Mouse (Mus musculus) heart, embryonic 16.5 days (tissue): Measurements from ENCODE around the gene Cldn6. TPM values are rescaled to one million over a fixed set of nuclear protein-coding genes. Genes with fewer than 3 reads are reported as not detected.

ENCODE experiments used
- ATAC-seq: fragments of 200-750 bp; cut with Nextera tagmentation; replicated peaks from 2 replicates; pipeline ENCODE4 v1.8.0; 2017; ENCODE audit warnings: moderate number of reproducible peaks; ENCODE audit not compliant: insufficient read depth, low FRiP score; ENCODE audit errors: extremely low read depth
- H3K27ac ChIP-seq: fragments of 300-500 bp; sonication (generic); 2 replicates; pipeline ENCODE4 v1.5.1; 2014; ENCODE audit warnings: mild to moderate bottlenecking, low read length, control low read depth, moderate library complexity
- H3K27me3 ChIP-seq: fragments of 300-500 bp; sonication (generic); 2 replicates; pipeline ENCODE4 v1.6.1; 2014; ENCODE audit warnings: low read length, mixed read lengths; ENCODE audit not compliant: control insufficient read depth, insufficient read depth
- H3K36me3 ChIP-seq: fragments of 300-500 bp; sonication (generic); 2 replicates; pipeline ENCODE4 v1.6.1; 2014; ENCODE audit not compliant: control insufficient read depth, insufficient read depth
- H3K4me1 ChIP-seq: fragments of 300-500 bp; sonication (generic); 2 replicates; pipeline ENCODE4 v1.6.1; 2014; ENCODE audit warnings: low read length, mixed read lengths; ENCODE audit not compliant: control insufficient read depth, insufficient read depth
- H3K4me2 ChIP-seq: fragments of 300-500 bp; sonication (generic); 2 replicates; pipeline ENCODE4 v1.6.1; 2014; ENCODE audit warnings: low read depth, mild to moderate bottlenecking, control low read depth, low read length
- H3K4me3 ChIP-seq: fragments of 300-500 bp; sonication (generic); 2 replicates; pipeline ENCODE4 v1.5.1; 2014; ENCODE audit warnings: mild to moderate bottlenecking, control low read depth, low read length
- H3K9ac ChIP-seq: fragments of 300-500 bp; sonication (generic); 2 replicates; pipeline ENCODE4 v1.6.1; 2014; ENCODE audit warnings: low read length, control low read depth
- H3K9me3 ChIP-seq: fragments of 300-500 bp; sonication (generic); replicated peaks from 2 replicates; pipeline ENCODE4 v1.6.1; 2016; ENCODE audit warnings: low read length; ENCODE audit not compliant: control insufficient read depth
- WGBS: fragments of 180-500 bp; shearing (Covaris S2); extraction: QIAGEN DNeasy Blood & Tissue Kit; methylation state at CpG from one replicate; pipeline ENCODE4 v1.1.7; 2014; 5-methylcytosine and 5-hydroxymethylcytosine counted together
- polyA plus RNA-seq: library from polyadenylated mRNA; unstranded; fragments of >200 nt; fragmentation: Nextera tagmentation; extraction: Ambion mirVana; gene quantifications from 2 replicates; pipeline ENCODE4 v1.2.1, GENCODE M21; 2015

Cldn6 gene
- polyA plus RNA-seq, 1 experiment from 2014 or later, result 1.7 TPM

DNA sequence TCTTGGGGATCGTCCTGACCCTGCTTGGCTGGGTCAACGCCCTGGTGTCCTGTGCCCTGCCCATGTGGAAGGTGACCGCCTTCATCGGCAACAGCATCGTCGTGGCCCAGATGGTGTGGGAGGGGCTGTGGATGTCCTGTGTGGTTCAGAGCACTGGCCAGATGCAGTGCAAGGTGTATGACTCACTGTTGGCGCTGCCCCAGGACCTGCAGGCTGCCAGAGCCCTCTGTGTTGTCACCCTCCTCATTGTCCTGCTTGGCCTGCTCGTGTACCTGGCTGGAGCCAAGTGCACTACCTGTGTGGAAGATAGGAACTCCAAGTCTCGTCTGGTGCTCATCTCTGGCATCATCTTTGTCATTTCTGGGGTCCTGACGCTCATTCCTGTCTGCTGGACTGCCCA, 2.0 kb downstream of the Cldn6 start:
- no peak overlapping the region for H3K9ac ChIP-seq
- no peak overlapping the region for H3K4me2 ChIP-seq
- no peak overlapping the region for H3K4me3 ChIP-seq
- H3K27me3 ChIP-seq, result peaks cover 58% of the 10 kb centered on the region
- H3K9me3 ChIP-seq, result no peaks in the 10 kb centered on the region
- H3K36me3 ChIP-seq, result no peaks in the 10 kb centered on the region
- no peak for ATAC-seq
- no peak overlapping the region for H3K27ac ChIP-seq
- WGBS, result 50% methylated on average over 10 of the region's 10 CpGs
- peaks cover 7% of the 10 kb centered on the region for H3K4me1 ChIP-seq

DNA sequence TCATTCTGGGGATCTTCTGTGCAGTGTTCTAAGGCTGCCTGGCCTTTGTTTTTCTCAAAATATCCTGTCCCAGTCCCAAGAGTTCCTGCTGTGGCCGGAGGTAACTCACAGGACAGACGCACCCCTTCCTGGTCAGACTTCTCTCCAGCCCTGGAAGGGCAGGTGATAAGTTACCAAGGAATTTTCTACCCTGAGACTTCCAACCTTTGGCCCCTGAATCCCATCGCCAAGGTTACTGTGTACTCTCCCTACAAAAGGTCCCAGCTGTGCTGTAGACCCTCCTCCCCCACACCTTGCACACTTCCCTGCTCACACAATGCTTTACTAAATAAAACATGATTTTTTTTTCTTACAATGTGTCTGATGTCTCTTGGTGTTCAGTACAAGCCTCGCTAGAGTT, 3.0 kb downstream of the Cldn6 start:
- no peak overlapping the region for H3K27ac ChIP-seq
- peaks cover 7% of the 10 kb centered on the region; the same call in 1 of the 2 replicates for H3K4me1 ChIP-seq
- no peak overlapping the region for H3K4me3 ChIP-seq
- peaks cover 58% of the 10 kb centered on the region for H3K27me3 ChIP-seq
- no peaks in the 10 kb centered on the region for H3K9me3 ChIP-seq
- no peak overlapping the region for H3K9ac ChIP-seq
- no peak overlapping the region for H3K4me2 ChIP-seq
- H3K36me3 ChIP-seq, result no peaks in the 10 kb centered on the region
- 46% methylated on average over 4 of the region's 4 CpGs for WGBS
- no peak for ATAC-seq

DNA sequence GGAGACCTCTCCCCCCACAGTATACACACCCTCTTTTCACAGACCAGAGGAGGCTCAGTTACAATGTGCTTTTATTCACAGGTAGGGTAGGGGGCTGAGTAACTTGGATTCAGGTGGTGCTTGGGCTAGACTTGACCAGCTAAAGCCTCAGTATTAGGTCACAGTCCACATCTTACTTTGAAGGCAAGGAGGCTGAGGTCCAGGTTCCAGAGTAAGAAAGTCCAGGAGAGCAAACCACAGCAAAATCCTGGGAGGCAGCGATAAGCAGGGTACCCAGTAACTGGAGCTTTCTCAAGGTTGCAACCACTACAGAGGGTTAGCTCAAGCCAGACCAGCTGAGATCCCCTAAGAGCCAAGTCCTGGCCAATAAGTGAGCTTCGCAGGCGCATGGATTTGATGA, 3.5 kb downstream of the Cldn6 start:
- Histone ChIP-seq H3K4me2 (no peak overlapping the region), H3K4me1 (peaks cover 6% of the 10 kb centered on the region; the same call in 1 of the 2 replicates), H3K36me3 (no peaks in the 10 kb centered on the region), H3K27me3 (peaks cover 58% of the 10 kb centered on the region), H3K27ac (no peak overlapping the region), H3K9me3 (no peaks in the 10 kb centered on the region), H3K4me3 (no peak overlapping the region), H3K9ac (no peak overlapping the region)
- 58% methylated on average over 3 of the region's 3 CpGs for WGBS
- ATAC-seq, result no peak

DNA sequence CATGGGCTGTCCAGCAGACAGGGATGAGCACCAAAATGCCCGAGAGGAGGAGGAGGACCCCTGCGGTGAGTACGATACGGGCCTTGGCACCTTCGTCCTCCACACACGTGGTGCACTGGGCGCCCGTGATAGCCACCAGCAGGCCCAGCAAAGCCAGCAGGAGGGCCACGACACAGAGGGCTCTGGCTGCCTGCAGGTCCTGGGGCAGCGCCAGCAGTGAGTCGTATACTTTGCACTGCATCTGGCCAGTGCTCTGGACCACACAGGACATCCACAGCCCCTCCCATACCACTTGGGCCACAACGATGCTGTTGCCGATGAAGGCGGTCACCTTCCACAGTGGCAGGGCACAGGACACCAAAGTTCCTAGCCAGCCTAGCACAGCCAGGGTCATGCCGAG, 4.2 kb downstream of the Cldn6 start:
- Histone ChIP-seq H3K4me3 (no peak overlapping the region), H3K27me3 (peaks cover 55% of the 10 kb centered on the region), H3K27ac (no peak overlapping the region), H3K9ac (no peak overlapping the region), H3K4me1 (0 out of 2 replicates have a peak, but pooled peaks cover 3% of the 10 kb centered on the region), H3K36me3 (no peaks in the 10 kb centered on the region), H3K9me3 (no peaks in the 10 kb centered on the region), H3K4me2 (no peak overlapping the region)
- no peak for ATAC-seq
- WGBS, result 17% methylated on average over 15 of the region's 15 CpGs

DNA sequence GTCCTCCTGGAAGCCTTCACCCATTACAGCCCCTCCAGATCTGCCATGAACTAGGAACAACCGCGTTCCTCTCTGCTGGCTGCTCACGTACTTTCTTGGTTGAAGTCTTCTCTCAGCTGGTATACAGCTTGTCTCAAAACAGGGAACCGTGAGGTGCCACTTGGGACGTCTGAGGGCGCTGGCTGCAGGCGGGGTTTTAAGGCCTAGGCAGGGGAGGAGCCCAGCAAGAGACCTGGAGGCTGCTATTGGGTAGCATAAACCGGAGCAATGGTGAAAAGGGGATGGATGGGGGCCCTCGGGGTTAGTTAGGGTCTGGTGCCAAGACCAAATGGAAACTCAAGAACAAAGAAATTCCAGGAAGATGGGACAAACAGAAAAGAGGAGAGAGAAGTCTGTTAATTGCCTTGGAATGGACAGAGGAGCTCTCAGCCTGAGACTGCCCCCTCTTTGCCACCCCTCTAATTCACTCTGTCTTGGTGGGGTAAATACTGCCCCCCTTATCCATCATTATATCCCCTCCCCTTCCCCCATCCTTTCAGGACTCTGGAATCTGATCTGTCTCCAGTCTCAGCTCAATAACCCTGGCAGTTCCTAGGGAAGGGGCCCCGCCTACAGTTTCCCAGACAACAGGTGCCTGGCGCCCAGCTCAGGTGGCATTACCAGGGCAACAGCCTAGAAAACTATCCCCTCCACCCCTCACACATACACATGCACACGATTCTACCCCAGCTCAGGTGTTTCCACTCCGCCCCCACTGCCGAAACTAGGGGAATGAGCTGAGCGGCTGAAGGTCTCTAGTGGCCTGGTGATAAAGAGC, 5.0 kb downstream of the Cldn6 start, which contains the start of gene Cldn9:
Cldn9 (minus strand) TSS at position 171 of the 817 bp plus-strand sequence.
- H3K9me3 ChIP-seq, result no peaks in the 10 kb centered on the region
- H3K9ac ChIP-seq, result no peak within 1 kb of the TSS
- H3K27ac ChIP-seq, result no peak within 1 kb of the TSS
- no peak within 1 kb of the TSS for H3K4me2 ChIP-seq
- no peak for ATAC-seq
- 30% methylated on average over 15 of the region's 15 CpGs for WGBS
- peaks cover 49% of the 10 kb centered on the region for H3K27me3 ChIP-seq
- no peak within 1 kb of the TSS for H3K4me3 ChIP-seq
- no peaks in the 10 kb centered on the region for H3K36me3 ChIP-seq
- H3K4me1 ChIP-seq, result 0 out of 2 replicates have a peak, but pooled peaks cover 3% of the 10 kb centered on the region

DNA sequence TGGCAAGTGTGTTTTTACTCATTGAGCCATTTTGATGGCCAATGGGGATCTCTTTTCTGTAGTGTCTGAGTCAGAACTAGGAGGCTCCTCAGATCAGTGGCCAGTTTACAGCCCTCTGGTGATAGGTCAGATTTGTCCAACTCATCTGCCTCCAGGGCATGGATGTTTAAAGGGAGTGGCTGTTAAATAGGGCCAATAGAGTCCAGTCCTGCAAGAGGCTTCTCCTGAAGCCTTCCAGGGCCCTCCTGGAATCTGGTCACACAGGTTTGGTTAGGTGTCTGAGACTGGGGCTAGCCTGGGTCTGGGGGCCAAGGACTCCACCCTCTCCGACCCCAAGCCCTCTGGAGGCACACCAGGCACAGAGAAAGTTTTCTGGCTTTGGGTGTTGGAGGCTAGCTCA, 15.4 kb downstream of the Cldn6 start:
- Histone ChIP-seq H3K9ac (no peak overlapping the region), H3K4me2 (no peak overlapping the region), H3K4me1 (peaks cover 5% of the 10 kb centered on the region; the same call in 1 of the 2 replicates), H3K9me3 (no peaks in the 10 kb centered on the region), H3K4me3 (no peak overlapping the region), H3K27ac (no peak overlapping the region), H3K36me3 (no peaks in the 10 kb centered on the region), H3K27me3 (peaks cover 21% of the 10 kb centered on the region)
- ATAC-seq, result no peak
- WGBS, result 33% methylated on average over 1 of the region's 1 CpGs

DNA sequence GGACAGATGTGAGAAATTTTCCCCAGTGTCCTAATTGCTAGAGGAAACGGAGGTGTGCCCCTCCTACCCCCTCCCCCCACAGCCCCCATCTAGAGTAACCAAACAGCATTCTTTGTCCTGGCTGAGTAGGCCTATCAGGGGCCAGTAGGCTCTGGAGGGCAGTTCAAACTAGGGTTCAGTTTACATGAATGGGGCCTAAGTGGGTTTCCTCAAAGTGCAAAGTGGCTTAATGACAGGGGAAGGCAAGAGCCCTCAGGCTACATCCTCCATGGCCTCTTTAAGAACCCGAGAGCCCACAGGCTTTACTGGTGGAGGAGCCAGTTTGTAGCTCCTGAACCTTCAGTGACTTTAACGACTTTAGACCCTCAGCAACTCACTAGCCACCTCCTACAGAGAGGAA, 16.8 kb downstream of the Cldn6 start:
- H3K4me2 ChIP-seq, result no peak overlapping the region
- WGBS, result 28% methylated on average over 3 of the region's 3 CpGs
- ATAC-seq, result no peak
- H3K27ac ChIP-seq, result no peak overlapping the region
- H3K9ac ChIP-seq, result no peak overlapping the region
- H3K4me3 ChIP-seq, result no peak overlapping the region
- H3K4me1 ChIP-seq, result peaks cover 8% of the 10 kb centered on the region; the same call in 1 of the 2 replicates
- H3K36me3 ChIP-seq, result no peaks in the 10 kb centered on the region
- peaks cover 23% of the 10 kb centered on the region for H3K27me3 ChIP-seq
- H3K9me3 ChIP-seq, result no peaks in the 10 kb centered on the region

DNA sequence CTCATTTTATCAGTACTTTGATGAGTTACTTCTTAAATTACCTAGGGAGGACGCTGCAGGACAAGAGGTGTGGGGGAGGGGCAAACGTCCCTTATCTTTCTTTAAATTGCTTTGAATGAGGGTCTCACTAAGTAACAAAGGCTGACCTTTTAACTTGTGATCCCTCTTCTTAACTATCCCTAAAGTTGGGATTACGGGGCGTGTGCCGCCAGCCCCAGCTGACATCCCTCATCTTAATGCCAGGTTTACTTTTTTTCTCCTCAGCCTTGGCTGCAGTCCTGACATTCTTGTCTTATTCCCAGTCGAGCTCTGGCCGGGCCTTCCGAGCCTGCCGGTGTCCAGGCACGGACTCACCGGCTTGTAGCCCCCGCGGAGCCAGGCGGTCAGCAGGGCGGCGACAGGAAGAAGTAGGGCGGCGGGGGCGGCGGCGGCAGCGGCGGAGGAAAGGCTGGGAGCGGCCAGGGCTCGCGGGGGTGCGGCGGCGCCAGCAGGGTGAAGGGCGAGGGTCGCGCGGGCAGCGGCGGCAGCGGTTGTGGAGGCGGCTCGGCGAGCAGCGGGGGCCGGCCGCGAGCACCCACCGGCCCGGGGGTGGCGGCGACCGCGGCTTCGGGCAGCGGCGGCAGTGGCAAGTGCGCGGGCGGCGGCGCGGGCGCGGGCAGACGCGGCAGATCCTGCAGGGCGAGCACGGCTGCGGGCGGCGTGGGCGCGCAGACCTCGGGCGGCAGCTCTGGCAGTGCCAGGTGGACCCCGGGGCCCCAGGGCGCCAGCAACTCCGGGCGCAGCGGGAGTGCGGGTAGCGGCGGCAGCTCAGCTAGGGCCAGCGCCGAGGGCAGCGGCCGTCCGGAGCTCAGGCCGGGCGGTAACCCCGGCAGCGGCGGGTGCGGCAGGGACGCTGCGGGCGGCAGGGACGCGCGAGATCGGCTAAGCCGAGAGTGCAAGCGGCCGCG, 20.4 kb downstream of the Cldn6 start:
- H3K27me3 ChIP-seq, result peaks cover 25% of the 10 kb centered on the region
- no peaks in the 10 kb centered on the region for H3K36me3 ChIP-seq
- under 1% methylated on average over 77 of the region's 101 CpGs for WGBS
- H3K4me3 ChIP-seq, result peak overlapping the region; percentile 70
- peaks cover 8% of the 10 kb centered on the region; the same call in 1 of the 2 replicates for H3K4me1 ChIP-seq
- ATAC-seq, result 0 out of 2 replicates have a peak, but pooled peaks have one; percentile 4
- H3K27ac ChIP-seq, result no peak overlapping the region
- H3K4me2 ChIP-seq, result peak overlapping the region; percentile 100
- no peaks in the 10 kb centered on the region for H3K9me3 ChIP-seq
- peak overlapping the region; percentile 72 for H3K9ac ChIP-seq
